ENCODE assay signal across 8 mouse cellular contexts in the genomic region with DNA sequence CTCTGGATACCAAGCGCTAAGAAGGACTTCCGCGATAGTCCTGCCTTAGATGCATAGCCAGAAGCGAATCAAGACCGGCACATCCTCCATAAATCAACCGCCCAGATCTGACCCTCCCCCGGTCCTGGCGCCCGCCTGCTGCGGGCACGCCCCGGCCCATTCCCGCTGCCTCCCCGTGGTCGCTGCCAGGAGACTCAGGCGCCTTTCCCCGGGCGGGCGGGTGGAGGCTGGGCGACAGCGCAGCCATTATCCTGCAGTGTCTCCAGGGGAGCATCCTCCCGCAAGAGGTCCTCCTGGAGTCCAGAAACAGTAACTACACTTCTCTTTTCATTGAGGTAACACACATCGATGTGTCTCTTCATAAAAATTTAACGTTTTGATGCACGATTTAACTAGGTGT. TPM values are rescaled to one million over a fixed set of nuclear protein-coding genes. Genes with fewer than 3 reads are reported as not detected.
DNase-seq lines count a peak whose midpoint lies in the region; ATAC-seq and TF ChIP-seq lines count a peak whose summit lies in the region.

No protein-coding gene starts in this region.

- no peak for TF ChIP-seq POLR2A in brain, embryonic 14.5 days (IDR thresholded peaks at IDR 0.05; ENCODE audit: borderline replicate concordance, extremely low read depth, insufficient read depth, insufficient read length, poor library complexity, severe bottlenecking)
- TF ChIP-seq POLR2A in liver, adult 2 months (IDR thresholded peaks at IDR 0.05; ENCODE audit: extremely low read depth, insufficient read depth, low read length), result no peak

- ATAC-seq in erythroid progenitor cell, adult 5-6 weeks (replicated peaks; ENCODE audit: low FRiP score, poor library complexity, severe bottlenecking), result peak; percentile 82
- no peak for ATAC-seq in heart, embryonic 13.5 days (ENCODE audit: extremely low read depth, insufficient number of reproducible peaks, low FRiP score, low TSS enrichment)
- peak; percentile 81 for ATAC-seq in kidney, embryonic 15.5 days (replicated peaks; ENCODE audit: low FRiP score)
- ATAC-seq in midbrain, postnatal 0 days (ENCODE audit: low FRiP score), result 0 out of 2 replicates have a peak, but pooled peaks have one; percentile 49

- peaks cover 3% of the 10 kb centered on the region; the same call in 1 of the 2 replicates for H3K9me3 ChIP-seq in heart, embryonic 13.5 days
- H3K9me3 ChIP-seq in kidney, embryonic 15.5 days (replicated peaks), result no peaks in the 10 kb centered on the region
- no peaks in the 10 kb centered on the region for H3K9me3 ChIP-seq in midbrain, postnatal 0 days (ENCODE audit: low read length)

- 0 out of 2 replicates have a peak, but pooled peaks cover 8% of the 10 kb centered on the region for H3K4me1 ChIP-seq in heart, embryonic 13.5 days
- H3K4me1 ChIP-seq in kidney, embryonic 15.5 days, result peaks cover 7% of the 10 kb centered on the region
- H3K4me1 ChIP-seq in liver, adult 2 months (ENCODE audit: control insufficient read depth, insufficient read depth, low read length), result no peaks in the 10 kb centered on the region
- H3K4me1 ChIP-seq in midbrain, postnatal 0 days (ENCODE audit: insufficient read depth, low read length), result no peaks in the 10 kb centered on the region

- WGBS in heart, embryonic 13.5 days, result 3% methylated on average over 25 of the region's 25 CpGs
- WGBS in kidney, embryonic 15.5 days, result 2% methylated on average over 25 of the region's 25 CpGs
- 7% methylated on average over 25 of the region's 25 CpGs for WGBS in liver, adult 2 months
- WGBS in midbrain, postnatal 0 days, result 4% methylated on average over 25 of the region's 25 CpGs

- H3K79me2 ChIP-seq in liver, adult 2 months (ENCODE audit: control insufficient read depth, insufficient read depth, low read length), result no peaks in the 10 kb centered on the region

- peak overlapping the region; percentile 70 for H3K4me2 ChIP-seq in heart, embryonic 13.5 days
- H3K4me2 ChIP-seq in kidney, embryonic 15.5 days, result peak overlapping the region; percentile 68
- H3K4me2 ChIP-seq in midbrain, postnatal 0 days (ENCODE audit: low read depth, low read length, poor library complexity, severe bottlenecking), result peak overlapping the region; percentile 56

- H3K27me3 ChIP-seq in heart, embryonic 13.5 days (replicated peaks), result peaks cover 8% of the 10 kb centered on the region; the same call in 1 of the 2 replicates
- no peaks in the 10 kb centered on the region for H3K27me3 ChIP-seq in kidney, embryonic 15.5 days
- H3K27me3 ChIP-seq in liver, adult 2 months (ENCODE audit: control insufficient read depth, insufficient read depth, low read length), result no peaks in the 10 kb centered on the region
- no peaks in the 10 kb centered on the region for H3K27me3 ChIP-seq in midbrain, postnatal 0 days (ENCODE audit: insufficient read depth, low read length)

- peak; percentile 41; the same call in 1 of the 2 replicates for TF ChIP-seq CTCF in brain, embryonic 14.5 days (IDR thresholded peaks at IDR 0.05; ENCODE audit: borderline replicate concordance, extremely low read depth, insufficient read depth, insufficient read length)
- TF ChIP-seq CTCF in liver, adult 2 months (IDR thresholded peaks at IDR 0.05; ENCODE audit: low read depth, low read length), result peak; percentile 53
- peak; percentile 70 for TF ChIP-seq CTCF in midbrain, postnatal 0 days (IDR thresholded peaks at IDR 0.05)

- H3K27ac ChIP-seq in heart, embryonic 13.5 days (replicated peaks), result no peak overlapping the region
- H3K27ac ChIP-seq in kidney, embryonic 15.5 days, result 0 out of 2 replicates have a peak overlapping the region, but pooled peaks have one; percentile 22
- H3K27ac ChIP-seq in liver, adult 2 months (replicated peaks; ENCODE audit: insufficient read depth, low read depth, low read length), result no peak overlapping the region
- 0 out of 2 replicates have a peak overlapping the region, but pooled peaks have one; percentile 26 for H3K27ac ChIP-seq in midbrain, postnatal 0 days (ENCODE audit: low read depth, low read length)

- peak overlapping the region; percentile 79 for H3K9ac ChIP-seq in heart, embryonic 13.5 days
- H3K9ac ChIP-seq in kidney, embryonic 15.5 days, result peak overlapping the region; percentile 24; the same call in 1 of the 2 replicates
- H3K9ac ChIP-seq in liver, adult 2 months (ENCODE audit: low read depth, low read length), result no peak overlapping the region; the same call in 1 of the 2 replicates
- peak overlapping the region; percentile 62 for H3K9ac ChIP-seq in midbrain, postnatal 0 days (replicated peaks; ENCODE audit: low read length, poor library complexity, severe bottlenecking)

- peak; percentile 31 for DNase-seq in 3T3-L1 (ENCODE audit: low read depth, low spot score)
- peak; percentile 63 for DNase-seq in brain, embryonic 14.5 days (ENCODE audit: low read depth)
- no peak for DNase-seq in liver, adult 2 months (ENCODE audit: extremely low read depth, low read depth, low spot score)
- peak; percentile 59 for DNase-seq in midbrain, postnatal 0 days (ENCODE audit: low spot score)
- peak; percentile 10 to 24 for DNase-seq in spleen, postnatal 36 days (ENCODE audit: low spot score in 2 of 2)

- no peaks in the 10 kb centered on the region for H3K36me3 ChIP-seq in heart, embryonic 13.5 days
- H3K36me3 ChIP-seq in kidney, embryonic 15.5 days, result no peaks in the 10 kb centered on the region
- no peaks in the 10 kb centered on the region for H3K36me3 ChIP-seq in liver, adult 2 months (ENCODE audit: control insufficient read depth, insufficient read depth, low read length)
- no peaks in the 10 kb centered on the region for H3K36me3 ChIP-seq in midbrain, postnatal 0 days (ENCODE audit: insufficient read depth, low read length)

- H3K4me3 ChIP-seq in heart, embryonic 13.5 days, result peak overlapping the region; percentile 50
- H3K4me3 ChIP-seq in kidney, embryonic 15.5 days (replicated peaks), result peak overlapping the region; percentile 43
- H3K4me3 ChIP-seq in liver, adult 2 months (ENCODE audit: insufficient read depth, low read depth, low read length), result peak overlapping the region; percentile 49; the same call in 1 of the 2 replicates
- peak overlapping the region; percentile 42 for H3K4me3 ChIP-seq in midbrain, postnatal 0 days (ENCODE audit: low read depth, low read length)

RNA-seq across cellular contexts. Expression of a gene that starts 28.5 kb away (rescaled TPM):
- polyA plus RNA-seq in brain, embryonic 14.5 days (2012; rRNA removed), result 19.5 and 23.1 TPM in 2 replicates
- total RNA-seq in erythroid progenitor cell, adult 5-6 weeks (2015; ENCODE audit: low replicate concordance), result 1.7 and 6.1 TPM in 2 replicates
- 0.98 and 4.6 TPM in 2 replicates for total RNA-seq in erythroid progenitor cell, adult 5-6 weeks (2017; ENCODE audit: low replicate concordance)
- 9.9 and 11.0 TPM in 2 replicates for polyA plus RNA-seq in heart, embryonic 13.5 days (2015; fragmentation: Nextera tagmentation; extraction: Ambion mirVana)
- polyA plus RNA-seq in kidney, embryonic 15.5 days (2015; fragmentation: Nextera tagmentation; extraction: Ambion mirVana), result 15.7 and 18.0 TPM in 2 replicates
- 1.3 and 1.7 TPM in 2 replicates for total RNA-seq in liver, adult 2 months (2014; rRNA removed)
- polyA plus RNA-seq in liver, adult 2 months (2012; rRNA removed), result 1.6 and 1.7 TPM in 2 replicates
- 22.9 and 25.2 TPM in 2 replicates for total RNA-seq in midbrain, postnatal 0 days (2014; rRNA removed)
- 15.5 and 15.8 TPM in 2 replicates for polyA plus RNA-seq in midbrain, postnatal 0 days (2015; fragmentation: Nextera tagmentation; extraction: Ambion mirVana)

RNA-seq across cellular contexts. Expression of a gene that starts 34.2 kb away (rescaled TPM):
- polyA plus RNA-seq in brain, embryonic 14.5 days (2012; rRNA removed), result 5.6 and 10.2 TPM in 2 replicates
- total RNA-seq in erythroid progenitor cell, adult 5-6 weeks (2015; ENCODE audit: low replicate concordance), result not detected in 2 replicates
- not detected in 2 replicates for total RNA-seq in erythroid progenitor cell, adult 5-6 weeks (2017; ENCODE audit: low replicate concordance)
- 3.9 and 4.7 TPM in 2 replicates for polyA plus RNA-seq in heart, embryonic 13.5 days (2015; fragmentation: Nextera tagmentation; extraction: Ambion mirVana)
- polyA plus RNA-seq in kidney, embryonic 15.5 days (2015; fragmentation: Nextera tagmentation; extraction: Ambion mirVana), result 4.1 and 4.9 TPM in 2 replicates
- 0.07 TPM in 1 of 2 replicates, not detected in the other for total RNA-seq in liver, adult 2 months (2014; rRNA removed)
- 0.04 TPM in 1 of 2 replicates, not detected in the other for polyA plus RNA-seq in liver, adult 2 months (2012; rRNA removed)
- 14.3 and 15.1 TPM in 2 replicates for total RNA-seq in midbrain, postnatal 0 days (2014; rRNA removed)
- polyA plus RNA-seq in midbrain, postnatal 0 days (2015; fragmentation: Nextera tagmentation; extraction: Ambion mirVana), result 14.5 and 15.9 TPM in 2 replicates

RNA-seq across cellular contexts. Expression of a gene that starts 54.9 kb away (rescaled TPM):
- 17.5 and 29.2 TPM in 2 replicates for polyA plus RNA-seq in brain, embryonic 14.5 days (2012; rRNA removed)
- 127 and 193 TPM in 2 replicates for total RNA-seq in erythroid progenitor cell, adult 5-6 weeks (2015; ENCODE audit: low replicate concordance)
- total RNA-seq in erythroid progenitor cell, adult 5-6 weeks (2017; ENCODE audit: low replicate concordance), result 200 and 208 TPM in 2 replicates
- polyA plus RNA-seq in heart, embryonic 13.5 days (2015; fragmentation: Nextera tagmentation; extraction: Ambion mirVana), result 25.4 and 26.9 TPM in 2 replicates
- polyA plus RNA-seq in kidney, embryonic 15.5 days (2015; fragmentation: Nextera tagmentation; extraction: Ambion mirVana), result 26.4 and 28.8 TPM in 2 replicates
- total RNA-seq in liver, adult 2 months (2014; rRNA removed), result 22.1 and 26.6 TPM in 2 replicates
- polyA plus RNA-seq in liver, adult 2 months (2012; rRNA removed), result 14.5 and 19.3 TPM in 2 replicates
- total RNA-seq in midbrain, postnatal 0 days (2014; rRNA removed), result 53.7 and 58.9 TPM in 2 replicates
- polyA plus RNA-seq in midbrain, postnatal 0 days (2015; fragmentation: Nextera tagmentation; extraction: Ambion mirVana), result 27.0 and 27.1 TPM in 2 replicates

Comparison
In these comparisons a context has a peak if more than half of its experiments do, and no peak if none do; other contexts are left out.
1. H3K27ac ChIP-seq: peak in kidney, embryonic 15.5 days (single experiment) and midbrain, postnatal 0 days (single experiment); none in heart, embryonic 13.5 days (single experiment) and liver, adult 2 months (single experiment).
2. Peak in every context shown above with its lines, with median percentiles within 50 percentile points of each other: CTCF ChIP-seq, H3K4me2 ChIP-seq and H3K4me3 ChIP-seq.